Mouse (Mus musculus) embryo, embryonic 11.5 days (tissue): ENCODE measurements around the gene Plod3.

Source experiments
- DNase-seq: peaks from one replicate; pipeline ENCODE4 v3.0.0-alpha.2; 2012; ENCODE audit warnings: low read depth, low spot score

Gene Plod3

GRCm38 (mm10) chr5:136962966-136963540, 23.8 kb upstream of the Plod3 start:
- no peak for DNase-seq

GRCm38 (mm10) chr5:136965210-136965609, 21.6 kb upstream of the Plod3 start:
- DNase-seq: no peak

DNA sequence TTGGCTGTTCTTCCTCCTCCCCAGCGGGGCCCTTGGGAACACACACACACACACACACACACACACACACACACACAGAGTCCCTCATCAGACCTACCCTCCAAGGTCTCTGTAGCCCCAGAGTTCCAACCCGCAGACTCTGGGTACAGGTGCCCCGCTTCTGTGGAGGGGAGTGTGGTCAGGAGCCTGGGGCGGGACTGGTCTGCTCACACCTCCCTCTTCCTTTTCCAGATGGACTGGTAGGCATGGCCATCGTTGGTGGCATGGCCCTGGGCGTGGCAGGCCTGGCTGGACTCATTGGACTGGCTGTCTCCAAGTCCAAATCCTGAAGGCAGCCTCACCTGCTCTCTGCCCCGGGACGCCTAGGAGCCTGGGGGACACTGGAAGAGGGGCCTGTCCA, 21.1 kb upstream of the Plod3 start:
- no peak for DNase-seq

GRCm38 (mm10) chr5:136966331-136966730, 20.5 kb upstream of the Plod3 start, which contains the start of gene Cldn15:
Gene Cldn15 (plus strand): TSS chr5:136966616.
- DNase-seq: no peak

- no peak for DNase-seq
Observed at GRCm38 (mm10) chr5:136966861-136967455, 19.9 kb upstream of the Plod3 start.

- no peak for DNase-seq
Observed at GRCm38 (mm10) chr5:136967592-136967991, 19.2 kb upstream of the Plod3 start.

GRCm38 (mm10) chr5:136970703-136971102, 16.1 kb upstream of the Plod3 start:
- DNase-seq: peak; percentile 42

GRCm38 (mm10) chr5:136973670-136974069, 13.1 kb upstream of the Plod3 start:
- DNase-seq: no peak

DNA sequence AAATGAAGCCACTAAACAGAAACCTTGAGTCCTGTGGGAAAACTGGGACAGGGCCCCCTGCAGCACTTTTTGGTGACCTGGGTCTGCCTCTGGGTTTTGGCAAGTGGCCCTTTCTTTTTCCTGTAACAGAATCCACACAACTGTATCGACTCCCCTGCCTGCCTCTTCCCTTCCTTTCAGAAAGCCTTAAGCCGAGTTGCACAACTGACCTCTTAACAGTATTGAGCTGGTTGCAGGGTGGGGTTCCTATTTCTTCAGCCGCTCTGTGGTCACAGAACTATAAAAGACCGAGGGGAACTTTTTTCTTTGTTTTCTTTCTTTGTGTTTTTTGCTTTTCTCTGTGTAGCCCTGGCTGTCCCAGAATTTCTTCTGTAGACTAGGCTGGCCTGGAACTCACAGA, 9.1 kb upstream of the Plod3 start:
- DNase-seq: no peak

- DNase-seq: no peak
Observed at GRCm38 (mm10) chr5:136979762-136980161, 7.1 kb upstream of the Plod3 start.

DNA sequence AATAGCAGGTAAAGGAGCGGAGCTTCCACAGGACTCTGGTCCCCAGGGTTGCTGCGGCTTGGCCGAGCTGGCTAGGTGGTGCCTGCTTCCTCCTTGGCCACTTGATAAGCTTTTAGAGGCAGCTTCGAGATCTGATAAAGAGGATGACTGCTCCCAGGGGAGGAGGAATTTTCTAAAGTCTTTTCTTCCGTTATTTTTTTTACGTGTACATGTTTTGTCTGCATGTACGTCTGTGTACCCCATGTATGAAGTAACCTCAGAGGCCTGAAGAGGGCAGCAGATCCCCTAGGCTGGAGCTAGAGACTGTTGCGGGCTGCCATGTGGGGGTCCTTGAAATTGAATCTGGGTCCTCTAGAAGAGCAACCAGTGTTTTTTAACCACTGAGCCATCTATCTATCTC, 5.8 kb upstream of the Plod3 start:
- no peak for DNase-seq

- DNase-seq: no peak
Observed at GRCm38 (mm10) chr5:136982338-136982930, 4.4 kb upstream of the Plod3 start.

DNA sequence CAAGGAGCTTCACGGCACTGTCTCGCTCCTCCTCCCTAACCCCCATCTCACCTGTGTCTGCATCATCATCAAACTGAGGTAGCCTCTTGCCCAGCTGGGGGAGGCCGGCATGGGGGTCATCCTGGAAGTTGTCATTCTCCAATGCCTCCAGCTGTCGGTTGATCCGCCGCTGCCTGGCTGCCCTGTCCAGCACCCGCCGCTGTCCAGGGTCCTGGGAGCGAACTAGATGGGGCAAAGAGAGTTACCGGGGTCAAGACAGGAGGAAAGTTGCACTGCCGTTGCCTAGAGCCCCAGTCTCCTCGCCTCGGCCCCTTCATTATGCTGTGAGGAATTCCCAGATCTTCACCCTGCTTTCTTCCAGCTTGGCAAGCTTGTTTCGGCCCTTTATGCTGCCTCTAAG, 2.0 kb upstream of the Plod3 start:
- DNase-seq: no peak

GRCm38 (mm10) chr5:136987138-136987933, 517 bp downstream of the Plod3 start:
- DNase-seq: peak; percentile 59

DNA sequence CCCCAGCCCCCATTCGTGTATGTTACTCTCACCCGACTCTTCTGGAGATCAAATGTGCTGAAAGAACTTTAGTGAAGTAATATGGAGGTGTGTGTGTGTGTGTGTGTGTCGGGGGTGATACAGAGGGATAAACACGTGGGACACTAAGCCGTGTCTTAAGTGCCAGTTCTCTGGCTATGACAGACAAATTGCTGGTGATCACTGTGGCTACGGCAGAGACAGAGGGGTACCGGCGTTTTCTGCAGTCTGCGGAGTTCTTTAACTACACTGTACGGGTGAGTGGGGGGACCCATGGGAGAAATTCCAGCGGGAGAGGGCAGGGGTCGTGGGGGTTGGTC, 1.1 kb downstream of the Plod3 start, which contains the start of gene Znhit1:
Gene Znhit1, minus strand, starts transcription at position 88 of the 338 bp plus-strand sequence.
- no peak for DNase-seq

DNA sequence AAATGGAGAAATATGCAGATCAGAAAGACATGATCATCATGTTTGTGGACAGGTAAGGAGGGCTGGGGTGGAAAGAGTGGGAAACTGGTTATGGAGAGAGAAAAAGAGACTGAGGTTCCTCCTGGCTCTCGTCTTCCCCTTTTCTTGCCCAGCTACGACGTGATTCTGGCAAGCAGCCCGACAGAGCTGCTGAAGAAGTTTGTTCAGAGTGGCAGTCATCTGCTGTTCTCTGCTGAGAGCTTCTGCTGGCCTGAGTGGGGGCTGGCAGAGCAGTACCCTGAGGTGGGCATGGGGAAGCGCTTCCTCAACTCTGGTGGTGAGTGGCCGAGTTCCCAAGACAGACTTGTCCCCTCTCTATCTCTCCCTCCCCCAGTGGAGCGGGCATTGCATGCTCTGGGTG, 1.6 kb downstream of the Plod3 start:
- no peak for DNase-seq

DNA sequence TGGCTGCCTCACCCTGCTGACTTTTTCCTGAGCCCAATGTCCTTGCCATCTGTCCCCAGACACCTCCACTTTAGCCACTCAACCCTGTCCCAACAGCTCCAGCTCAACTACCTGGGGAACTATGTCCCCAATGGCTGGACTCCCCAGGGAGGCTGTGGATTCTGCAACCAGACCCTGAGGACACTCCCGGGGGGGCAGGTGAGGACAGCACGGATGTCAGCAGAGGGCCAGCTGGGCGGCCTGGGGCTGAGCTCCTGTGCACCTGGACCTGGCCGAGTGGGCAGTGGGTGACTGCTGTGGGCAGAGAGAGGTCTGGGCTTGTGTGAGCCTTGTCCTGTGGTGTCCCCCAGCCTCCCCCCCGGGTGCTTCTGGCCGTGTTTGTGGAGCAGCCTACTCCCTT, 3.0 kb downstream of the Plod3 start:
- no peak for DNase-seq

- DNase-seq: no peak
Observed at GRCm38 (mm10) chr5:136999449-136999848, 12.6 kb downstream of the Plod3 start.

GRCm38 (mm10) chr5:137000612-137001011, 13.8 kb downstream of the Plod3 start:
- DNase-seq: no peak

- no peak for DNase-seq
Observed at GRCm38 (mm10) chr5:137007276-137007675, 20.5 kb downstream of the Plod3 start.

GRCm38 (mm10) chr5:137009988-137010387, 23.2 kb downstream of the Plod3 start:
- no peak for DNase-seq

- DNase-seq: no peak
Observed at GRCm38 (mm10) chr5:137012401-137012950, 25.7 kb downstream of the Plod3 start.
